Mouse (Mus musculus) CH12F3 (cell line): ENCODE data around the gene Emx2.

Experiments used
- in situ Hi-C: fragments of 300-500 bp; cut with MboI; formaldehyde crosslinking; loops from 2 replicates; pipeline ENCODE4 v1.14.3; 2020; ENCODE audit warnings: low sequenced_read_pairs

Emx2 gene

GRCm38 (mm10) chr19:59461481-59462421 lies 3.6 kb downstream of the Emx2 start:
- in situ Hi-C loops = no loop called here

- in situ Hi-C loops = no loop called here
Observed at GRCm38 (mm10) chr19:59462459-59463292, 4.5 kb downstream of the Emx2 start.

- in situ Hi-C loops = no loop called here
Observed at GRCm38 (mm10) chr19:59463842-59464443, 5.8 kb downstream of the Emx2 start.

GRCm38 (mm10) chr19:59465281-59465680 lies 7.1 kb downstream of the Emx2 start:
- in situ Hi-C loops = no loop called here

- in situ Hi-C loops = no loop called here
Observed at GRCm38 (mm10) chr19:59465751-59466410, 7.7 kb downstream of the Emx2 start.

- in situ Hi-C loops = no loop called here
Observed at GRCm38 (mm10) chr19:59466417-59466937, 8.3 kb downstream of the Emx2 start.

GRCm38 (mm10) chr19:59467016-59467412 lies 8.8 kb downstream of the Emx2 start:
- in situ Hi-C loops = no loop called here

GRCm38 (mm10) chr19:59467413-59468064 lies 9.4 kb downstream of the Emx2 start:
- in situ Hi-C loops = no loop called here

GRCm38 (mm10) chr19:59468065-59468810 lies 10.1 kb downstream of the Emx2 start:
- in situ Hi-C loops = no loop called here

GRCm38 (mm10) chr19:59469035-59469949 lies 11.1 kb downstream of the Emx2 start:
- in situ Hi-C loops = no loop called here

- in situ Hi-C loops = no loop called here
Observed at GRCm38 (mm10) chr19:59470074-59470630, 12.0 kb downstream of the Emx2 start.

- in situ Hi-C loops = no loop called here
Observed at GRCm38 (mm10) chr19:59470913-59471312, 12.7 kb downstream of the Emx2 start.

GRCm38 (mm10) chr19:59472844-59473243 lies 14.7 kb downstream of the Emx2 start:
- in situ Hi-C loops = no loop called here

- in situ Hi-C loops = no loop called here
Observed at GRCm38 (mm10) chr19:59479912-59480311, 21.7 kb downstream of the Emx2 start.

GRCm38 (mm10) chr19:59480563-59480962 lies 22.4 kb downstream of the Emx2 start:
- in situ Hi-C loops = no loop called here

GRCm38 (mm10) chr19:59492258-59492657 lies 34.1 kb downstream of the Emx2 start:
- in situ Hi-C loops = no loop called here

- in situ Hi-C loops = no loop called here
Observed at GRCm38 (mm10) chr19:59496832-59497231, 38.7 kb downstream of the Emx2 start.

- in situ Hi-C loops = no loop called here
Observed at GRCm38 (mm10) chr19:59508896-59509295, 50.7 kb downstream of the Emx2 start.
